Mouse (Mus musculus) mammary gland, adult 2 months (tissue): Measurements from ENCODE around the gene Tmem170. TPM values are rescaled to one million over a fixed set of nuclear protein-coding genes. Genes with fewer than 3 reads are reported as not detected.

ENCODE experiments used
- polyA plus RNA-seq: library from polyadenylated mRNA; depleted of rRNA; stranded (reverse); fragments of >200 nt; gene quantifications from 2 replicates; pipeline ENCODE4 v1.2.3, GENCODE M21; 2012; ENCODE audit warnings: low replicate concordance; rRNA removed

Gene Tmem170
- 2.7 and 4.2 TPM in 2 replicates for polyA plus RNA-seq

DNA sequence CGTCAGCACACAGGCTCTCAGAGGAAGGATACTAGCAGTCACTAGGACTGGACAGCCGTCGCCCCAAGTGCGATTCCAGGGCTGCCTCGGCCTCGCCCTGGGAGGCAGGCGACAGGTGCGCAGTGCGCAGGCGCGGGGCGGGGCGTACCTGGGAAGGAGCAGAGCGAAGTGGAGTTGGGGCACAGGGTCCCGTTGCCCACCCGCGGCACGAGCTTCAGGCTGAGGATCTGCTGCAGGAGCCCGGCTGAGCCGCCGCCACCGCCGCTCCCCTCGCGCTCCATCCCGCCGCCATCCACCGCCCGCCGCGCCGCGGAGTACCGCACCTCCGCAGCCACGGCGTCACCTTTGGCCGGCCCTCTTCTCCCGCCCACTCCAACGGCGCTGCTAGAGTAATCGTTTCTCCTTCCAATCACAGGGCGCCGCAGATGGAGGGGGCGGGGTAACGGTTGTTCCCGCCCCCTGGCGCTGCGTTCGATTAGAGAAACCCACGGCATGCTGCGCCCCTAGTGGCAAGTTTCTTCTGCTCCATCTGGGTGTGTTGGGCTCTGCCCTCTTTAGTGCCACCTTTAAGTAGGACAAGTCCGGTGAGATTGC, at the start of gene Tmem170:
Tmem170 (minus strand) TSS at position 396 of the 594 bp plus-strand sequence.

DNA sequence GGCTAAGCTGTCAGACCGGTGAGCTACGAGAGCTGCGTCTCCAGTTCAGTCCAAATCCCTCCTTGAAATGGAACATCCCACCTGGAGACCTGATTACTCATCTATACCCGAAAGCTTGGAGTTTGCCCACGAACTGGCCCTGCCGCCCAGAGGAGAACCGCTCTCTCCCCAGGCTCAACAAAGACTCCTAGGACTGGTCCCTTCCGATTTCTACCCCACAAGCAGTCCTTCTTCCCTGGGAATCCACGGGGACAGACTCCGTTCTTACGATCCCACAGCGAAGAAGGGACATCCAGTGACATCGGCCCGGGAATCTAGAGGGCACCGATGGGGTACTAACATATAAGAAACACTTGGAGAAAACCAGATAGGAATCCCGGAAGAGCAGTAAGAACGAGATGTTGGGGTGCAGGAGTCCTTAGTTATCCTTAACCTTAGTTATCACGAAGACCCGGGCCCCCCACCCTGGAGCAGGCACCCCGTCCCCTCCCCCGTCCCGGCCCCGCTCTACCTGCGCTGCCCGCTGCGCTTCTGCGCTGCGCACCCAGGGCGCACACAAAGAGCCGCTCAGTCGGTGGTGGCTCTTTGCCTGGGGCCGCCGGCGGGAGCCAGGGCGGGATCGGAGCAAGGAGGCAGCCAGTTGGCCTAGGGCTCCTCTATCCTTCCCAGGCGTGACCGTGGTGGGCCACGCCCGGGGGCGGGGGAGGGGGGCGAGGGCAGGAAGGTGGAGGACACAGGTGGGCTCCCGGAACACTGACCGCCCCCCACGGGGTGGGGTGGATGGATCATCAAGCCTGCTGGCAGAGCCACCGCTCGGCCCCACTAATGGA, 33.3 kb upstream of the Tmem170 start, which contains the start of gene Chst5:
Chst5 (minus strand) TSS at position 827 of the 830 bp plus-strand sequence.

DNA sequence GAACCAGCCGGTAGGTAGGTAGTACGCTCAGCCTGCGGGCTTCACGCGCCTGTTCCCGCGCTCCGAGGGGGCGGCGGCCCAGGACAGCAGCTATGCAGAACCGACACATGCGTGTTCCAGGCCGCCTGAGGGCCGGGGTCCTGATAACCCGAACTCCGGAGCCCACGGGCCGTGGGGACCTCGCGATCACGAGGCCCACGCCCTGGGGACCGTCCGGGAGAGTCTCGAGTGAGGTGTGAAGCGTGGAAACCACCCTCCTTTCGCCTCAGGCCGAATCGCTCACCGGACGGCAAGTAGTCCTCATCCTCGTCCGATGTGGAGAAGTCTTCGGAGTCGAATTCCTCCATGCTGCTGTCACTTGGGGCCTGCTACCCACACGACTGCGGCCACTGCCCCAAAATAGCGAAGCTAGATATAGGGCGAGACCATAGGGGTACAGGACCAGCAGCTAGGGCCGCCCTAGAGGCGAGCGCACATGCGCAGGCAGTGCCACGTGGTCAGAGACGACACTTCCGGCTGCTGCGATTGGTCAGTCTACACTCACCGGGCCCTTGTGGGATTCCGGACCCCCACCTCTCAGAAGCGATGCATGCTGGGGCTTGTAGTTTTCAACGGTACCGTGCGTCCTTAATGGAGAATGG, 22.6 kb downstream of the Tmem170 start, which contains the start of gene Cfdp1:
Cfdp1 (minus strand) TSS at position 431 of the 641 bp plus-strand sequence.

Other genes starting within 250 kb of the Tmem170 start
- 52.1 and 55.6 TPM in 2 replicates for gene Ldhd, start 246.4 kb downstream of the Tmem170 start, polyA plus RNA-seq
- 4.7 and 4.9 TPM in 2 replicates for gene Zfp1, start 233.3 kb downstream of the Tmem170 start, polyA plus RNA-seq
- gene Ctrb1, start 185.7 kb downstream of the Tmem170 start, polyA plus RNA-seq, result 0.26 and 3.7 TPM in 2 replicates
- gene Bcar1, start 132.9 kb downstream of the Tmem170 start, polyA plus RNA-seq, result 60.5 and 75.5 TPM in 2 replicates
- gene Cfdp1, start 22.5 kb downstream of the Tmem170 start, polyA plus RNA-seq, result 1.5 and 4.4 TPM in 2 replicates
- gene Chst5, start 33.7 kb upstream of the Tmem170 start, polyA plus RNA-seq, result 0.06 and 0.27 TPM in 2 replicates
- 5.3 and 5.6 TPM in 2 replicates for gene Tmem231, start 57.1 kb upstream of the Tmem170 start, polyA plus RNA-seq
- 14.1 and 53.1 TPM in 2 replicates for gene Gabarapl2, start 64.0 kb upstream of the Tmem170 start, polyA plus RNA-seq
- gene Adat1, start 115.6 kb upstream of the Tmem170 start, polyA plus RNA-seq, result 1.9 and 4.6 TPM in 2 replicates
- gene Kars, start 134.6 kb upstream of the Tmem170 start, polyA plus RNA-seq, result 30.8 and 44.0 TPM in 2 replicates
- gene Terf2ip, start 134.6 kb upstream of the Tmem170 start, polyA plus RNA-seq, result 7.6 and 10.2 TPM in 2 replicates
- gene Gm6793, start 138.3 kb upstream of the Tmem170 start, polyA plus RNA-seq, result not detected in 2 replicates